Mouse (Mus musculus) C2C12 (cell line): ENCODE results near the gene Txnrd1. TPM values are rescaled to one million over a fixed set of nuclear protein-coding genes. Genes with fewer than 3 reads are reported as not detected.

Experiments used
- H3K27me3 ChIP-seq: one replicate; pipeline ENCODE4 v1.6.1; 2011; ENCODE audit not compliant: control insufficient read depth, insufficient read depth, insufficient read length
- H3K36me3 ChIP-seq: one replicate; pipeline ENCODE4 v1.6.1; 2011; ENCODE audit not compliant: control insufficient read depth, insufficient read depth
- H3K4me3 ChIP-seq: one replicate; pipeline ENCODE4 v1.5.1; 2011; ENCODE audit warnings: mild to moderate bottlenecking, control low read depth; ENCODE audit not compliant: poor library complexity, insufficient read depth, severe bottlenecking
- H3K79me2 ChIP-seq: one replicate; pipeline ENCODE4 v1.6.1; 2011; ENCODE audit not compliant: control insufficient read depth, insufficient read depth
- H3K79me3 ChIP-seq: one replicate; pipeline ENCODE4 v1.6.1; 2011; ENCODE audit warnings: low read depth, control low read depth
- H3ac ChIP-seq: one replicate; pipeline ENCODE3; 2011; ENCODE audit warnings: low read depth; ENCODE audit not compliant: control insufficient read depth, insufficient read length
- CEBPB ChIP-seq: IDR thresholded peaks from one replicate; pipeline ENCODE4 v1.6.1; 2011; ENCODE audit warnings: low read depth, mild to moderate bottlenecking, control low read depth, moderate library complexity
- CTCF ChIP-seq: IDR thresholded peaks from one replicate; pipeline ENCODE4 v1.5.1; 2011; ENCODE audit not compliant: control insufficient read depth, insufficient read depth, insufficient read length
- FOSL1 ChIP-seq: IDR thresholded peaks from one replicate; pipeline ENCODE4 v1.8.0; 2011; ENCODE audit warnings: mild to moderate bottlenecking, low read length; ENCODE audit not compliant: poor library complexity, insufficient read depth, severe bottlenecking
- MAX ChIP-seq: IDR thresholded peaks from one replicate; pipeline ENCODE4 v1.6.1; 2011; ENCODE audit warnings: mild to moderate bottlenecking, control low read depth
- MYOD1 ChIP-seq: IDR thresholded peaks from one replicate; pipeline ENCODE4 v1.6.1; 2011; ENCODE audit warnings: low read depth; ENCODE audit not compliant: control insufficient read depth, insufficient read length
- MYOG ChIP-seq: IDR thresholded peaks from one replicate; pipeline ENCODE4 v1.6.1; 2011; ENCODE audit not compliant: control insufficient read depth, insufficient read length; ENCODE audit errors: extremely low read depth
- USF1 ChIP-seq: IDR thresholded peaks from one replicate; pipeline ENCODE4 v1.6.1; 2011; ENCODE audit warnings: low read depth, mild to moderate bottlenecking, control low read depth, moderate library complexity
- polyA plus RNA-seq: library from polyadenylated mRNA; unstranded; fragments of >200 nt; fragmentation: generic; extraction: Trizol; gene quantifications from one replicate; pipeline ENCODE4 v1.2.1, GENCODE M21; 2012; ENCODE audit warnings: missing spikeins

Gene Txnrd1
- polyA plus RNA-seq, 1 experiment = 172 TPM

DNA sequence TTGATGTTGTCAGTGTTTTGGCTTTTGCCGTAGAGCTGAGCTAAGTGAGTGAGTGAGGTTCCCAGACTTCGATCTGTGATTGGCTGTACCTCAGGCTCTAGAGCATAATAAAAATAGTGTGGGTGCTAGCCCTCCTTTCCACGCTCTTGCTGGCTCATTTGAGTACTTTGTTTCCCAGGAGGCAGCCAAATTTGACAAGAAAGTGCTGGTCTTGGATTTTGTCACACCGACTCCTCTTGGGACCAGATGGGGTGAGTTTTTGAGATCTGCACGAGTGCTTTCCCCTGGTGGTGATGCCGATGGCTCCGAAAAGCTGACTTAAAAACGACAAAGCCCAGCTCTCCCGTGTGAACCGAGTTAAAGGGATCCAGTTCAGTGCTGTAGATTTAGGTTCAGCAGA lies 41.7 kb downstream of the Txnrd1 start:
- Histone ChIP-seq H3ac (no peak overlapping the region), H3K27me3 (no peaks in the 10 kb centered on the region), H3K36me3 (peaks cover 100% of the 10 kb centered on the region), H3K4me3 (no peak overlapping the region), H3K79me2 (peaks cover 100% of the 10 kb centered on the region), H3K79me3 (peaks cover 83% of the 10 kb centered on the region)
- TF ChIP-seq CTCF = no peak
- TF ChIP-seq MAX = no peak

- Histone ChIP-seq H3ac (no peak overlapping the region), H3K36me3 (peaks cover 100% of the 10 kb centered on the region), H3K4me3 (no peak overlapping the region), H3K27me3 (no peaks in the 10 kb centered on the region), H3K79me2 (peaks cover 100% of the 10 kb centered on the region), H3K79me3 (peaks cover 76% of the 10 kb centered on the region)
- TF ChIP-seq MAX = no peak
Observed at GRCm38 (mm10) chr10:82876076-82876796, 42.5 kb downstream of the Txnrd1 start.

DNA sequence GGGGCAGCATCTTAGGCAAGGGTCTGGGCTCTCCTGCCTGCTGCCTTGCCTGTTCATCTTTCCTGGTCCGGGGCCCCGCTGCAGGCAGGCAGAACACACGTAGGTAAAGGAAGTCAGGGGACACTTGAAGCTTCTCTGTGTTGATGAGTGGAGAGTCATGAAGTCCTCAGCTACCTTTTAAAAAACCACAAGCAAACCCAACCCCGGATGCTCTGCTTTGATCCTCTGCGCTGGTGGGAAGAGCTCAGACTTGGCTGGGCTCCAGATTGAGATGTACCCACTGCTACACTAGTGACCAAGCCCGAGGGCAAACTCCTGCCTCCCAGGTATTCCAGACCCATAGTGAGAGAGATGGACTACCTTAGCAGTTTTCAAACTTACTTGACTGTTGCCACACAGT lies 53.6 kb downstream of the Txnrd1 start:
- H3K4me3 ChIP-seq = no peak overlapping the region
- no peaks in the 10 kb centered on the region for H3K27me3 ChIP-seq
- H3K79me3 ChIP-seq = peaks cover 4% of the 10 kb centered on the region
- H3K36me3 ChIP-seq = peaks cover 98% of the 10 kb centered on the region
- no peak for TF ChIP-seq MYOG
- no peak for TF ChIP-seq USF1
- TF ChIP-seq CTCF = no peak
- H3ac ChIP-seq = no peak overlapping the region
- H3K79me2 ChIP-seq = peaks cover 36% of the 10 kb centered on the region

DNA sequence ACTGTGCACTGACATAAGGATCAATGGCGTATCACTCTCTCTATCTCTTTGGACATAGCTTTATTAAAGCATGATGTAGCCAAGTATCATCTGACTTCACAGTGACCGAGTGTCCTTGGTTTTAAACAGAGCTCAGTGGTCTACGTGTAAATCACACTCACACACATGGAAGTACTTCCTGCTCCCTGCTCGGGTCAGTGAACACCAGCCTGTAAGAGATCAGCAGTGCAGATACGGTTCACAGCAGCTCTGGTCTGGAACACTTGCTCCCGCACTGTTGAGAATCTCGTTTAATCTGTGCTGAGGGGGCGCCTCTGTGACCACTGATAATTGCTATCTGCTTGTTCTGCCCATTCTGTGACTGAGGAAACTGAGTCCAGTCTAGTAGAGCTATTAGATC lies 54.8 kb downstream of the Txnrd1 start:
- Histone ChIP-seq H3K36me3 (peaks cover 98% of the 10 kb centered on the region), H3K27me3 (no peaks in the 10 kb centered on the region), H3ac (no peak overlapping the region), H3K79me2 (peaks cover 38% of the 10 kb centered on the region), H3K4me3 (no peak overlapping the region), H3K79me3 (peaks cover 3% of the 10 kb centered on the region)
- TF ChIP-seq MYOD1 (no peak), CTCF (no peak), FOSL1 (no peak), CEBPB (no peak), MYOG (no peak), MAX (no peak), USF1 (no peak)

DNA sequence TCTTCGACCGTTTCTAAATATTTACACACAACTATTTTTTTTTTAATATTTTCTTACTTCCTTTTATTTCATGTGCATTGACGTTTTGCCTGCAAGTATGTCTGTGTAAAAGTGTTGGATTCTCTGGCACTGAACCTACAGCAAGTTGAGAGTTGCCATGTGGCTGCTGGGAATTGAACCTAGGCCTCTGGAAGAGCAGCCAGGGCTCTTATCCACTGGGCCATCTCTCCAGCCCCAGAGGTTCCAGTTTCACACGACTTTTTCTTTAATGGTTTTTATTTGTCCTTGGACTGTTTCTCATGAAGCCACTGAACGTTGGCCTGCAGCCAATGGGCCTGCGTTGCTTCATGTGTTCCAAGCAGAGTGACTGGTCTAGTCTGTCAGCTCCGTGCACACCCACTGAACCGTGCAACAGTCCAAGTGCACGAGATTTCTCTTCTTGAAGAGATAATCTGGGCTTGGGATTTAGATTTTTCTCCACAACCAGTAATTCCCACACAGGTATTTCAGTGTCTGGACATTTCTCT lies 55.8 kb downstream of the Txnrd1 start:
- Histone ChIP-seq H3K27me3 (no peaks in the 10 kb centered on the region), H3K36me3 (peaks cover 98% of the 10 kb centered on the region), H3K79me2 (peaks cover 38% of the 10 kb centered on the region), H3K4me3 (no peak overlapping the region), H3K79me3 (peaks cover 3% of the 10 kb centered on the region), H3ac (no peak overlapping the region)
- TF ChIP-seq MYOG (no peak), USF1 (no peak), FOSL1 (no peak), MYOD1 (no peak), MAX (no peak), CTCF (no peak), CEBPB (no peak)

DNA sequence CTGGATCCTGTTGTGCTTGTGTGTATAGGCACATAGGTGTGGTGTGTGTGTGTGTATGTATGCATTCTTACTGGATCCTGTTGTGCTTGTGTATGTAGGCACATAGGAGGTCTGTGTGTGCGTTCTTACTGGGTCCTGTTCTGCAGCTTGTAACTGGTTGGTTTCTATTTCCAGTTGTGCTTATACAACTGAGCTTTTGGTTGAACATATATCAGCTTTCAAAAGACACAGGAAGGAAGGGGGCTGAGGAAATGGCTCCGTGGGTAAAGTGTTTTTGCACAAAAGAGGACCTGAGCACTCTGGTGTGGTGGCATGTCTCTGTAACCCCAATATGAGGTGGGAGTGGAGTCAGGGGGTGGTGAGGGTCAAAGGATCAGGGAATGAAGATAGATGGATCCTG lies 57.2 kb downstream of the Txnrd1 start:
- TF ChIP-seq CEBPB = no peak
- Histone ChIP-seq H3ac (no peak overlapping the region), H3K36me3 (peaks cover 98% of the 10 kb centered on the region), H3K79me2 (peaks cover 38% of the 10 kb centered on the region), H3K27me3 (no peaks in the 10 kb centered on the region), H3K79me3 (peaks cover 3% of the 10 kb centered on the region), H3K4me3 (no peak overlapping the region)
